Mouse (Mus musculus): ENCODE data around the gene Tpt1. TPM values are rescaled to one million over a fixed set of nuclear protein-coding genes. Genes with fewer than 3 reads are reported as not detected.
"Not testable (repeated sequence)": the region's sequence is repeated elsewhere in the genome, so short reads cannot be mapped to it uniquely, and the experiment has no call there.

The Tpt1 gene
- polyA plus RNA-seq, 2 experiments, result 702 to 1,453 TPM

- ATAC-seq (ENCODE audit: insufficient read depth) (no peak), DNase-seq (ENCODE audit: low read depth in 3 of 3, low spot score in 3 of 3) (no peak)
- H3K4me1 ChIP-seq (replicated peaks; ENCODE audit: control insufficient read depth in 2 of 2, insufficient read depth in 2 of 2, low read length in 1 of 2), result peaks cover 0 to 3% of the 10 kb centered on the region in 2 experiments; a peak in 1 of 4 replicates
- H3K4me3 ChIP-seq (ENCODE audit: insufficient read depth in 1 of 2, low read depth in 2 of 2, low read length in 2 of 2), result no peak overlapping the region
- H3K9ac ChIP-seq (replicated peaks), result no peak overlapping the region
- 67% methylated on average over 2 of the region's 2 CpGs for WGBS (ENCODE audit: insufficient replicate concordance)
- H3K27me3 ChIP-seq (ENCODE audit: control insufficient read depth, insufficient read depth, low read length), result no peaks in the 10 kb centered on the region
- no peaks in the 10 kb centered on the region for H3K36me3 ChIP-seq (replicated peaks; ENCODE audit: control insufficient read depth, insufficient read depth, low read depth)
- H3K4me2 ChIP-seq (ENCODE audit: low read depth), result no peak overlapping the region
- no peak overlapping the region for H3K27ac ChIP-seq
- no peak for TF ChIP-seq EP300 (IDR thresholded peaks at IDR 0.05; ENCODE audit: low read depth)
- no peak for TF ChIP-seq CTCF (IDR thresholded peaks at IDR 0.05; ENCODE audit: low read depth)
- H3K9me3 ChIP-seq (ENCODE audit: control insufficient read depth, low read length), result no peaks in the 10 kb centered on the region
These were observed 14.7 kb downstream of the Tpt1 start for GRCm38 (mm10) chr14:75859619-75860018.

DNA sequence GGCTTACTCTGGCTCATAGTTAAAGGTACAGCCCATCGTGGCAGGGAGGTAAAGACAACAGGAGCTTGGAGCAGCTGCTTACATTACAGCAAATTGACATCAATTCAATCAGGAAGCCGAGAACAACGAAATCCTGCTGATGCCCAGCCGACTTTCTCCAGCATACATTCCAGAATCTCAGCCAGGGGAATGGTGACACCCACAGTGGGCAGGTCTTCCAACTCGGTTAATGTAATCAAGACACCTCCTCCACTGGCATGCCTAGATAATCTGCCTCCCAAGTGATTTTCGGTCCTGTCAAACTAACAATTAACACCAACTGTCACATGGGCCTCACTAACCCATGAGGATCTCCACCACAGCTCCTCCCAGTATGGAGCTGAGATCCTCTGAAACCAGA, 17.8 kb downstream of the Tpt1 start:
- no peaks in the 10 kb centered on the region for H3K36me3 ChIP-seq (replicated peaks; ENCODE audit: control insufficient read depth, insufficient read depth, low read depth)
- WGBS (ENCODE audit: insufficient replicate concordance), result 66% methylated on average over 6 of the region's 6 CpGs
- no peaks in the 10 kb centered on the region for H3K9me3 ChIP-seq (ENCODE audit: control insufficient read depth, low read length)
- peaks cover 0 to 3% of the 10 kb centered on the region in 2 experiments; a peak in 1 of 4 replicates for H3K4me1 ChIP-seq (replicated peaks; ENCODE audit: control insufficient read depth in 2 of 2, insufficient read depth in 2 of 2, low read length in 1 of 2)
- DNase-seq (ENCODE audit: low read depth in 3 of 3, low spot score in 3 of 3) (no peak), ATAC-seq (ENCODE audit: insufficient read depth) (no peak)
- H3K9ac ChIP-seq (replicated peaks), result no peak overlapping the region
- H3K27ac ChIP-seq, result no peak overlapping the region
- H3K27me3 ChIP-seq (ENCODE audit: control insufficient read depth, insufficient read depth, low read length), result no peaks in the 10 kb centered on the region
- no peak for TF ChIP-seq CTCF (IDR thresholded peaks at IDR 0.05; ENCODE audit: low read depth)
- no peak for TF ChIP-seq EP300 (IDR thresholded peaks at IDR 0.05; ENCODE audit: low read depth)
- no peak overlapping the region for H3K4me2 ChIP-seq (ENCODE audit: low read depth)
- H3K4me3 ChIP-seq (ENCODE audit: insufficient read depth in 1 of 2, low read depth in 2 of 2, low read length in 2 of 2), result no peak overlapping the region

GRCm38 (mm10) chr14:75863549-75864409, 18.9 kb downstream of the Tpt1 start:
- Histone ChIP-seq H3K4me3 (ENCODE audit: insufficient read depth in 1 of 2, low read depth in 2 of 2, low read length in 2 of 2) (no peak overlapping the region), H3K27ac (no peak overlapping the region), H3K9me3 (ENCODE audit: control insufficient read depth, low read length) (no peaks in the 10 kb centered on the region), H3K27me3 (ENCODE audit: control insufficient read depth, insufficient read depth, low read length) (no peaks in the 10 kb centered on the region), H3K4me1 (replicated peaks; ENCODE audit: control insufficient read depth in 2 of 2, insufficient read depth in 2 of 2, low read length in 1 of 2) (peaks cover 0 to 3% of the 10 kb centered on the region in 2 experiments; a peak in 1 of 4 replicates), H3K4me2 (ENCODE audit: low read depth) (no peak overlapping the region), H3K36me3 (replicated peaks; ENCODE audit: control insufficient read depth, insufficient read depth, low read depth) (no peaks in the 10 kb centered on the region), H3K9ac (replicated peaks) (no peak overlapping the region)
- DNase-seq (ENCODE audit: low read depth in 3 of 3, low spot score in 3 of 3) (no peak), ATAC-seq (ENCODE audit: insufficient read depth) (peak; percentile 56; the same call in 1 of the 2 replicates)
- TF ChIP-seq EP300 (IDR thresholded peaks at IDR 0.05; ENCODE audit: low read depth) (no peak), CTCF (IDR thresholded peaks at IDR 0.05; ENCODE audit: low read depth) (no peak)
- 32% methylated on average over 7 of the region's 7 CpGs for WGBS (ENCODE audit: insufficient replicate concordance)

GRCm38 (mm10) chr14:75866706-75867333, 21.9 kb downstream of the Tpt1 start:
- peaks cover 0 to 3% of the 10 kb centered on the region in 2 experiments; a peak in 1 of 4 replicates for H3K4me1 ChIP-seq (replicated peaks; ENCODE audit: control insufficient read depth in 2 of 2, insufficient read depth in 2 of 2, low read length in 1 of 2)

GRCm38 (mm10) chr14:75868028-75868427, 23.1 kb downstream of the Tpt1 start:
- H3K4me3 ChIP-seq (ENCODE audit: insufficient read depth in 1 of 2, low read depth in 2 of 2, low read length in 2 of 2); H3K9me3 ChIP-seq (ENCODE audit: control insufficient read depth, low read length); H3K9ac ChIP-seq (replicated peaks); H3K4me2 ChIP-seq (ENCODE audit: low read depth); ATAC-seq (ENCODE audit: insufficient read depth); H3K27ac ChIP-seq; H3K4me1 ChIP-seq (replicated peaks; ENCODE audit: control insufficient read depth in 2 of 2, insufficient read depth in 2 of 2, low read length in 1 of 2); H3K36me3 ChIP-seq (replicated peaks; ENCODE audit: control insufficient read depth, insufficient read depth, low read depth); DNase-seq (ENCODE audit: low read depth in 3 of 3, low spot score in 3 of 3); H3K27me3 ChIP-seq (ENCODE audit: control insufficient read depth, insufficient read depth, low read length): not testable (repeated sequence)
- 58% methylated on average over 3 of the region's 3 CpGs for WGBS (ENCODE audit: insufficient replicate concordance)

More at GRCm38 (mm10) chr14:75866706-75867333, 21.9 kb downstream of the Tpt1 start:
- H3K27me3 ChIP-seq (ENCODE audit: control insufficient read depth, insufficient read depth, low read length), result no peaks in the 10 kb centered on the region
- H3K9ac ChIP-seq (replicated peaks), result no peak overlapping the region
- no peaks in the 10 kb centered on the region for H3K36me3 ChIP-seq (replicated peaks; ENCODE audit: control insufficient read depth, insufficient read depth, low read depth)
- WGBS (ENCODE audit: insufficient replicate concordance), result 65% methylated on average over 9 of the region's 9 CpGs
- DNase-seq (ENCODE audit: low read depth in 3 of 3, low spot score in 3 of 3) (no peak), ATAC-seq (ENCODE audit: insufficient read depth) (no peak)
- no peak for TF ChIP-seq CTCF (IDR thresholded peaks at IDR 0.05; ENCODE audit: low read depth)
- TF ChIP-seq EP300 (IDR thresholded peaks at IDR 0.05; ENCODE audit: low read depth), result no peak
- H3K27ac ChIP-seq, result no peak overlapping the region
- no peaks in the 10 kb centered on the region for H3K9me3 ChIP-seq (ENCODE audit: control insufficient read depth, low read length)
- no peak overlapping the region for H3K4me3 ChIP-seq (ENCODE audit: insufficient read depth in 1 of 2, low read depth in 2 of 2, low read length in 2 of 2)
- H3K4me2 ChIP-seq (ENCODE audit: low read depth), result no peak overlapping the region

All from liver, embryonic 14.5 days (tissue).